ENCODE assay signal across 14 mouse cellular contexts in genomic region chr8:95714367-95714766, GRCm38 (mm10). TPM values are rescaled to one million over a fixed set of nuclear protein-coding genes. Genes with fewer than 3 reads are reported as not detected.
"Had no signal": no experiment of that assay in that cellular context is flagged by ENCODE, and none has a peak within 500 bp of the region (broad histone marks: within the 10 kb centered on the region; RNA-seq: fewer than 3 reads in every experiment).

No protein-coding gene starts in this region.

- DNase-seq: gastrocnemius, postnatal 25 days had no signal

- H3K9ac ChIP-seq: heart, embryonic 15.5 days; hindbrain, embryonic 12.5 days; hindbrain, embryonic 14.5 days; intestine, embryonic 15.5 days; limb, embryonic 12.5 days had no signal

- H3K27me3 ChIP-seq: heart, embryonic 13.5 days; heart, embryonic 15.5 days; hindbrain, embryonic 12.5 days; intestine, embryonic 15.5 days; limb, embryonic 12.5 days; liver, embryonic 13.5 days; liver, embryonic 15.5 days had no signal

- H3K9me3 ChIP-seq: heart, embryonic 13.5 days; heart, embryonic 15.5 days; hindbrain, embryonic 10.5 days; hindbrain, embryonic 12.5 days; intestine, embryonic 15.5 days; limb, embryonic 10.5 days; limb, embryonic 12.5 days; liver, embryonic 13.5 days; liver, embryonic 15.5 days had no signal

- H3K4me3 ChIP-seq: heart, adult 2 months; heart, embryonic 15.5 days; hindbrain, embryonic 10.5 days; hindbrain, embryonic 12.5 days; intestine, embryonic 15.5 days; left cerebral cortex, adult 2 months; limb, embryonic 12.5 days had no signal

- H3K27ac ChIP-seq: hindbrain, embryonic 10.5 days; hindbrain, embryonic 12.5 days; hindbrain, embryonic 14.5 days; intestine, embryonic 15.5 days; limb, embryonic 10.5 days; limb, embryonic 12.5 days had no signal

RNA-seq across cellular contexts. Expression of gene Ndrg4, which starts 37.6 kb away (rescaled TPM):
- total RNA-seq: granulocyte monocyte progenitor cell, adult 5-6 weeks had no signal
